Mouse (Mus musculus): ENCODE measurements around the gene Xbp1.
"Not testable (repeated sequence)": the region's sequence is repeated elsewhere in the genome, so short reads cannot be mapped to it uniquely, and the experiment has no call there.

Xbp1 gene

GRCm38 (mm10) chr11:5502351-5503051 lies 18.0 kb upstream of the Xbp1 start:
- no peak for DNase-seq (ENCODE audit: low read depth, low spot score)

GRCm38 (mm10) chr11:5505856-5506575 lies 14.4 kb upstream of the Xbp1 start:
- no peak for DNase-seq (ENCODE audit: low read depth, low spot score)

- DNase-seq (ENCODE audit: low read depth, low spot score) = no peak
These were observed 11.0 kb upstream of the Xbp1 start for GRCm38 (mm10) chr11:5509215-5510098.

GRCm38 (mm10) chr11:5510099-5510391 lies 10.4 kb upstream of the Xbp1 start:
- no peak for DNase-seq (ENCODE audit: low read depth, low spot score)

GRCm38 (mm10) chr11:5510686-5511085 lies 9.8 kb upstream of the Xbp1 start:
- DNase-seq (ENCODE audit: low read depth, low spot score) = not testable (repeated sequence)

GRCm38 (mm10) chr11:5512099-5512725 lies 8.2 kb upstream of the Xbp1 start:
- no peak for DNase-seq (ENCODE audit: low read depth, low spot score)

GRCm38 (mm10) chr11:5512961-5513360 lies 7.5 kb upstream of the Xbp1 start:
- DNase-seq (ENCODE audit: low read depth, low spot score) = no peak

GRCm38 (mm10) chr11:5514091-5514490 lies 6.4 kb upstream of the Xbp1 start:
- no peak for DNase-seq (ENCODE audit: low read depth, low spot score)

- DNase-seq (ENCODE audit: low read depth, low spot score) = no peak
These were observed 5.3 kb upstream of the Xbp1 start for GRCm38 (mm10) chr11:5515196-5515595.

GRCm38 (mm10) chr11:5515655-5516054 lies 4.8 kb upstream of the Xbp1 start:
- no peak for DNase-seq (ENCODE audit: low read depth, low spot score)

- no peak for DNase-seq (ENCODE audit: low read depth, low spot score)
These were observed 4.3 kb upstream of the Xbp1 start for GRCm38 (mm10) chr11:5516151-5516550.

- no peak for DNase-seq (ENCODE audit: low read depth, low spot score)
These were observed 3.8 kb upstream of the Xbp1 start for GRCm38 (mm10) chr11:5516617-5517016.

GRCm38 (mm10) chr11:5517346-5517745 lies 3.1 kb upstream of the Xbp1 start:
- DNase-seq (ENCODE audit: low read depth, low spot score) = no peak

GRCm38 (mm10) chr11:5519681-5520080 lies 778 bp upstream of the Xbp1 start:
- DNase-seq (ENCODE audit: low read depth, low spot score) = no peak

- no peak for DNase-seq (ENCODE audit: low read depth, low spot score)
These were observed 732 bp downstream of the Xbp1 start for GRCm38 (mm10) chr11:5521266-5521515.

- no peak for DNase-seq (ENCODE audit: low read depth, low spot score)
These were observed 1.2 kb downstream of the Xbp1 start for GRCm38 (mm10) chr11:5521516-5522291.

GRCm38 (mm10) chr11:5522798-5523415 lies 2.4 kb downstream of the Xbp1 start:
- no peak for DNase-seq (ENCODE audit: low read depth, low spot score)

GRCm38 (mm10) chr11:5525418-5525817 lies 5.0 kb downstream of the Xbp1 start:
- DNase-seq (ENCODE audit: low read depth, low spot score) = no peak

- no peak for DNase-seq (ENCODE audit: low read depth, low spot score)
These were observed 6.3 kb downstream of the Xbp1 start for GRCm38 (mm10) chr11:5526573-5527439.

- no peak for DNase-seq (ENCODE audit: low read depth, low spot score)
These were observed 7.5 kb downstream of the Xbp1 start for GRCm38 (mm10) chr11:5527865-5528523.

Measured in WW6 (cell line).